Mouse (Mus musculus) brown adipose tissue, adult 24 weeks (tissue): ENCODE results near the gene Kcnn1. TPM values are rescaled to one million over a fixed set of nuclear protein-coding genes. Genes with fewer than 3 reads are reported as not detected.

Experiments used
- H3K27ac ChIP-seq: fragments of 200-500 bp; replicated peaks from 2 replicates; pipeline ENCODE4 v1.5.1; 2012; ENCODE audit warnings: low read depth, mild to moderate bottlenecking, low read length
- H3K4me1 ChIP-seq: fragments of 200-500 bp; 2 replicates; pipeline ENCODE4 v1.6.1; 2012; ENCODE audit warnings: low read length, mixed read lengths; ENCODE audit not compliant: control insufficient read depth, insufficient read depth, insufficient read length
- H3K4me3 ChIP-seq: fragments of 200-500 bp; 2 replicates; pipeline ENCODE4 v1.5.1; 2012; ENCODE audit warnings: low read depth, mild to moderate bottlenecking, low read length, moderate library complexity; ENCODE audit not compliant: insufficient read depth
- polyA plus RNA-seq: library from polyadenylated mRNA; stranded (reverse); fragments of >200 nt; gene quantifications from 2 replicates; pipeline ENCODE4 v1.2.4, GENCODE M21; 2012; ENCODE audit not compliant: missing spikeins, insufficient read depth, insufficient read length

Gene Kcnn1
- polyA plus RNA-seq, 1 experiment, result 5.8 TPM

DNA sequence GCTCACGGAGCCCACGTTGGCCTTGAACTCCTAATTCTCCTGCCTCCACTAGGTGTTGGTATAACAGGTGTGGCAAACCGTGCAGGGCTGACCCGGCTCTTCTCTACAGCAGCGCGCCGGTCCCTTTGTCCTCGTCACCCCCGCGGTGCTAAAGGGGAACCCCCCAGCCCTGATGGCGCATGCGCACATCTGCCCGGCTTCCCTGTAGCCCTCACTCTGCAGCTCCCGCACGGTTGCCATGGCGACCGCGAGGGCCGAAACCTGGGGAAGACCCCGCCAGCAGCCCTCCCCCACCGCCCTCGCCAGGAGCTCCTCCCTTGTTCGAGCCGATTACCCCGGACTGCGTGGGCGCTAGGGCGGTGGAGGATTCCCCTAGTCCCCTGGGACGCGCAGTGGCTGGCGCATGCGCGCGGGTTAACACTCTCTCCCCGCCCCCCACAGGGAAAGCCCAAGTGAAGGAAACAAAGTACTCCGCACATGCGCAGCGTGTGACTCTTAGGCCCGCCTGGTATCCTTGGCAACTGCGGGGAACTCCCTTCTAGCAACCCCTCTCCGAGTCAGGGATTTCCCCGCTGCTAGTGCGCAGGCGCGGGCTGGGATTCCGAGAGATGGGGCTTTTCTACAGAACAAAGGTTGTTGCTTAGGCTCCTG is 2.4 kb upstream of the Kcnn1 start:
- peaks cover 6% of the 10 kb centered on the region; the same call in 1 of the 2 replicates for H3K4me1 ChIP-seq

DNA sequence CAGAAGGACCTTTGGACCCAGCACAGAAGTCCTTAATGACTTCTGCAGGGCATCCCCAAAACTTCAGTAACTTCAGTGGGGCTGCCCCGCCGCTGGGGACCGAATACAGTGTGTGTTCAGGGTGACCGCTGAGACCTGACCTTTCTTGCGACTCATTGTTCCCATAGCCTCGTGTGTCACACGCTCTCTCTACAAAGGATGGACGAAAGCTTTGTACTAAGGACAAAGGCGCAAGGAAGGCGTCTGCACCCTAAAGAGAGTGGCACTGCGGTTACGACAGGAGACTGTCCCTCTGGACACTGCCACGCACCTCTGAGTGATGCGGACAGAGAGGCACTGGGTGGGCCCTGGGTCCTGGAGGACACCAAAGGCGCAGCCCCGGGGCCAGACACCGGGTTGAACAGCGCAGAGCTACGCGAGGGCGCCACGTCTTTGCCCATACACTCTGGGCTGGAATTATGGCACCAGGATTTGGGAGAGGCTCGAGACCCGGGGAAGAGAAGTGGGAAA is 1.7 kb upstream of the Kcnn1 start:
- Histone ChIP-seq H3K27ac (no peak overlapping the region), H3K4me1 (peaks cover 6% of the 10 kb centered on the region; the same call in 1 of the 2 replicates), H3K4me3 (peak overlapping the region; percentile 60)

More for the DNA sequence above, 2.4 kb upstream of the Kcnn1 start:
- Histone ChIP-seq H3K27ac (no peak overlapping the region), H3K4me3 (peak overlapping the region; percentile 60)

DNA sequence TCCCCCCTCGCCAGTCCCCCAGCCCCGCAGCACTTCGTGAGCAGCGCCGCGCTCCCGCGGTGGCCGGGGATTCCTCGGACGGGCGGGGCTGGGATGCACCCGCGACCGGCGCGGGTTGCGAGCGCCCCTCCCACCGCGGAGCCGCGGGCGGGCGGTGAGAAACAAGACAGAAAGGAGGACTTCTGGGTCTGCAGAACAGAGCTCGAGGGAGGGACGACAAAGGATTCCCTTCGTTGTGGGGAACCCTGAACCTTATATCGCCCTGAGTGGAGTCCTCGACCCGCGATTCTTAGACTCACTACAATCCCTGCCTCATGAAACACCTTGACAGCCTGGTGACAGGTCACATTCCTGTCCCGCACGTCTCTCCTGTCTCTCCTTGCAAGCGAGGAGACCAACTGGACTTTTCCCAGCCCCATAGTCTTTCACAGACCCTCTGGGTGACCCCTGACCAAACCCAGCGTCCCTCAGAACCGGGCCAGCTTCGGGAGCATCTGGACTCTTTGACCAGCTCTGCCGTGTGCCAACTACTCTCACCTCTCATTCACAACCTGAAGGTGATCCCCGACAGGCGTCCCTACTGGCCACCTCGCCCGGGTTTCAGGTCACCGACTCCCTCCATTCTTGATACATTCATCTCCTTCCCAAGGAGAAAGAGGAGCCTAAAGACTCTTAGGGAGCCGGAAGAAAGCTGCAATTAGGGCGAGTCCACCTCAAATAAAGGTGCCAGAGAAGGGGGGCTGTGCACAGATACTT is 1.1 kb upstream of the Kcnn1 start:
- H3K27ac ChIP-seq, result no peak overlapping the region
- H3K4me1 ChIP-seq, result peaks cover 6% of the 10 kb centered on the region; the same call in 1 of the 2 replicates
- peak overlapping the region; percentile 38 for H3K4me3 ChIP-seq

DNA sequence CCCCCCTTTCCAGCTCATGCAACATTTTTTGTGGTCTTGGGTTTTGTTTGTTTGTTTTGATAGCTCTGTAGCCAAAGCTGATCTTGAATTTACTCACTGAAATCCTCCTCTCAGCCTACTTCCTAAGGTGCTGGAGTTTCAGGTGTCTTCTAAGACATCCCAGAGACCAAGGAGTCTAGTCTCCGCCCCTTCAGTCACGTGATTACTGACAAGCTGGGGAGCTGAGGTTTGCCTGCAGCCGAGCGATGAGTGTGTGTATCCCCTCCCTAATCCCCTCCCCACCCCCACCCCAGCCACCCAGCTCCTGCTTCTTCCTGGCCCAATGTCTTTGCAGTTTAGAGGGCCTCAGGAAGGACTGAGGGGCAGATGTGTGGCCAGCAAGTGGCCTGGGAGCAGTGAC is 5.5 kb downstream of the Kcnn1 start:
- Histone ChIP-seq H3K4me1 (no peaks in the 10 kb centered on the region; the same call in 1 of the 2 replicates), H3K4me3 (no peak overlapping the region), H3K27ac (no peak overlapping the region)

DNA sequence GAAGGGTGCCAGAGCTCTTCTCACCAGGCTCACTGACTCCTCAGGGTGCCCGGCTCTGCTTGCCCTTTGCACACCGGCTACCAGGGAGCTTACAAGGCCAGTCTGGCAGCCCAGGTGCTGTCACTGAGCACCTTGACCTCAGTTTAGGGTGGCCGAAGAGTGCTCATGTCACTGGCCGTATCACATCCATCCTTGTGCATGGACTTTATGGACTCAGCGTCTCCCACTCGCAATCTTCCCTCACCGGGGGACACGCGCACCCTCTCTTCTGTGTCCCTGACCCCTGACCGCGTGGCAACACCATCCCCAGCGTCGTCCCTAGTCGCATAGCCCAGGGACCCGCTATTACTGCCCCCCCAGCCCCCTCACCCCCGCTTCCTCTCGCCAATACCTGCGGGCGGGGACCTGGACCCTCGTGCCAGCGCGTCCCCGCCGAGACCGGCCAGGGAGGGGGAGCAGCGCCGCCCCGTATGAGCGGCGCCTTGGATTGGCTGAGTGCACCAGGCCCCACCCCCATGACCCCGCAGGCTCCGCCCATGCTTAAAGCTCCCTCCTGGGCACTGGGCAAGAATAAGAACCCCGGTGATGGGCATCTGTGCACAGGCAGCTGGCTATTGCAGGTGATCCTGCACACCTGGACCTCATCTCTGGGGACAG is 6.4 kb downstream of the Kcnn1 start:
- H3K4me3 ChIP-seq, result peak overlapping the region; percentile 61
- H3K4me1 ChIP-seq, result no peaks in the 10 kb centered on the region; the same call in 1 of the 2 replicates
- 0 out of 2 replicates have a peak overlapping the region, but pooled peaks have one; percentile 14 for H3K27ac ChIP-seq

DNA sequence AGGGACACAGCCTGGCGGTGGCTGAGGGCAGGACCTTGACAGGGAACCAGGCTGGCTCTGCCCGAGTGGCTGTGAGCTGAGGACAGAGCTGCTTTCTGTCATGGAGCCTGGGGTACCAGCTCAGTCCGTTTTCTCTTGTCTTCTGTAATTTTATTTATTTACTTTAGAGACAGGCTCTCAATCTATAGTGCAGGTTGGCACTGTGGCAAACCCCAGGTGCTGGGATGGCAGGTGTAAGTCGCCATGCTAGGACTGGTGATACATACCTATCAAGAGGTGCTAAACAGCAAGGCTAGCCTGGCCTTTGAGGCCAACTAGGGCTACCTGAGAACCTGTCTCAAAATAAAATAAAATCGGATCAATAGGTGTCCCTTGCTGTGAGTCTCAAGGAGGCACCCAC is 7.0 kb downstream of the Kcnn1 start:
- Histone ChIP-seq H3K27ac (no peak overlapping the region), H3K4me1 (no peaks in the 10 kb centered on the region; the same call in 1 of the 2 replicates), H3K4me3 (peak overlapping the region; percentile 61)

DNA sequence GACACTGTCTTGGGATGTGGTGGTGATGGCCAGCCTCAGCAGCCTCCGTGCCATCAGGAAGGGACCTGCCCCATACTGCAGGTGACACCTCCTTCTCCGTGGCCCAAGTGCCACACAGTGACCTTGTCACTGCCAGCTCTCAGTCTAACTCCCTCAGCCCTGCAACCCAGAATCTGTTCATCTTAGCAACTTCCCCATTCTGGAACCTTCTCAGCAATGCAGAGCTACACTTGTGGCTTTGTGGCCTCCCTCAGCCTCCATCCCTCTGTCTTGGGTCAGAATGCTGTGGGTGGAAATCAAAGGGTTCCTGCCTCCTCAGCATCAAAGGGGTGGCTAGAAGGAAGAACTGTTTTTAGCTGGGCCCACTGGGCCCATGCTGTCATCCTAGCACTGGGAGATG is 9.2 kb downstream of the Kcnn1 start:
- H3K4me3 ChIP-seq, result no peak overlapping the region
- H3K27ac ChIP-seq, result no peak overlapping the region
- no peaks in the 10 kb centered on the region; the same call in 1 of the 2 replicates for H3K4me1 ChIP-seq

DNA sequence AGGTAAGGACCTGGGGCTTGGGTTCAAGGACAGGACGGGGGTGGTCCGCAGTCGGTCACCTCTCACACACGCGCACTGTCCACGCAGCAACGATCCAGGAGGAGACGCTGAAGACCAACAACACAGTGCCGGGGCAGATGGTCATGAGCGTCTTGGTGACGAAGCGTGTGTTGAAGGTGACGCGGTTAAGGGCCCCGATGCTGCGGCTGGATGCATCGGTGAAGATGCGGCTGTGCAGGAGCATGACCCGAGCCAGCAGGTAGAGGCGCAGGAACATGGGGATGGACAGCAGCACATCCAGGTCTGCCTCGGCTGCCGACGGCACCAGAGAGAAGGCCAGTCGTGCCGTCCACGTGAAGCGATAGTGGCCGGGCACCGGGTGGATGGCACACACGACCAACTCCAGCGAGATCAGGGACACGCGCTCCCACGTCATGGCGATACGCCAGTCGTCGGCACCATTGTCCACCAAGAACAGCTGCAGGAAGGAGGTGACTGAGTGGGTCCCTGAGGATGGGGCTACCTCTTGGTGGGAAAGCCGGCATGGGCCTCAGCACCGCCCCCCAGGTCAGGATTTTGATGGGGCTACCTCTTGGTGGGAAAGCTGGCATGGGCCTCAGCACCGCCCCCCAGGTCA is 10.3 kb downstream of the Kcnn1 start:
- H3K27ac ChIP-seq, result no peak overlapping the region
- H3K4me3 ChIP-seq, result no peak overlapping the region
- no peaks in the 10 kb centered on the region; the same call in 1 of the 2 replicates for H3K4me1 ChIP-seq

DNA sequence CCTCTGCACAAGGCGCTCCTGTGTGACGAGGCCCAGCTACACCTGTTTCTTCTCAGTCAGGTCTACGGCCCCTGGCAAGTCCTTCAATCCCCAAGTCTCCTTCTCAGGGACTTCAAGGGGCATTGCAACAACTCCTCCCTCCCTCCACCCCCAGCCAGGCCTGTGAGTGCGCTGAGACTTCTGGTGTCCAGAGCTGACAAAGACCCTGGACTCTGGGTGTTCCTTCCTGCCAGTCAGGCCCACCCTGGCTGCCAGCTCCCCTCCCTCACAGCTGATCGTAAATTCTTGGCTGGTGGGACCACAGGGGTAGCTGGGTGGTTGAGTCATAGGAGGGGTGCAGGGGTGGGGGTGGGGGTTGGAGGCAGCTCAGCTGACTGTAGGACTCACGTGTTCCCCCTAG is 11.2 kb downstream of the Kcnn1 start:
- no peaks in the 10 kb centered on the region; the same call in 1 of the 2 replicates for H3K4me1 ChIP-seq
- no peak overlapping the region for H3K4me3 ChIP-seq
- H3K27ac ChIP-seq, result no peak overlapping the region

DNA sequence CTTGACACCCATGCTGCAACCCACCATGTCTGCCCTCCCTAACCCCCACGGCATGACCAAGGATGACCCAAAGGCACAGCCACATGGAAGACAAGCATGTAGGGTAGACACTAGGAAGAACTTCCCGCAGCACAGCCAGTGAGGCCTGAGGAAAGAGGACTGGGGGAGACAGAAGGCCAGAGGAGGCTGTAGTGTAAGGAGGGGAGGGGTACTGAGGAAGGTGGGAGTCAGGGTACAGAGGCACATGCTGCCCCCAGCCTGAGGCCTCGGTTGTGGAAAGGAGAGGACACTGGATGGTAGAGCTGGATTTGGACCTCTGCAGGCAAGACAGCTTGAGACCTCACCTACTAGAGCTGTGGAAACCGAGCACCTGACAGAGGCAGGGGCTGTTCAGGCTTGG is 12.1 kb downstream of the Kcnn1 start:
- Histone ChIP-seq H3K4me1 (no peaks in the 10 kb centered on the region), H3K4me3 (no peak overlapping the region), H3K27ac (no peak overlapping the region)

DNA sequence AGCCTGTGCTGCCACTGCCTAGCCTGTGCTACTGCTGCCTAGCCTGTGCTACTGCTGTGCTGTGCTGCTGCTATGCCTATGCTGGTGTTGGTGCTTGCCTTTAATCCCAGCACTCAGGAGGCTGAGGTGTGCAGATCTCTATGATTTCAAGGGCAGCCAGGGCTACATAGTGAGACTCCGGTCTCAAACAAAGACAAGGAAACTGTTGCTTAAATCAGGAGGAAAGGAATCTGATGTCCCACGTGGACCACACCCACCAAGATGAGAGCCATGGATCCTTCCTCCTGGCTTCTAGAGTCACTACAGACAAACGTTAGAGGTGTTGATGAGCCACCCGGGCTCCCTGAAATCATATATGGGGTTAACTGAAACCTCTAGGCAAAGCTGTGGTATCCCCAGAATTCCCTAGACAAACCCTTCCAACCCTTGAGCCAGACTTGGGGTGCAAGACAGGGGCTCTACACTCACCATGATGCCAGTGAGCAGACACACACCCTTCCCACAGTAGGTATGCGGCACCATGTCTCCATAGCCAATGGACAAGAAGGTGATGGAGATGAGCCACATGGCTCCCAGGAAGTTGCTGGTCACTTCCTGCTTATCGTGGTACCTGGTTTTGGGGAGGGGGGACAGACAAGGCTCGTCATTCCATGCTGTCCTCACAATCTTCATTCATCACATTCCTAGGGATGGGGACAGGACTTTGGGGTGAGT is 12.8 kb downstream of the Kcnn1 start:
- H3K27ac ChIP-seq, result peak overlapping the region; percentile 4; the same call in 1 of the 2 replicates
- H3K4me1 ChIP-seq, result no peaks in the 10 kb centered on the region
- no peak overlapping the region for H3K4me3 ChIP-seq

DNA sequence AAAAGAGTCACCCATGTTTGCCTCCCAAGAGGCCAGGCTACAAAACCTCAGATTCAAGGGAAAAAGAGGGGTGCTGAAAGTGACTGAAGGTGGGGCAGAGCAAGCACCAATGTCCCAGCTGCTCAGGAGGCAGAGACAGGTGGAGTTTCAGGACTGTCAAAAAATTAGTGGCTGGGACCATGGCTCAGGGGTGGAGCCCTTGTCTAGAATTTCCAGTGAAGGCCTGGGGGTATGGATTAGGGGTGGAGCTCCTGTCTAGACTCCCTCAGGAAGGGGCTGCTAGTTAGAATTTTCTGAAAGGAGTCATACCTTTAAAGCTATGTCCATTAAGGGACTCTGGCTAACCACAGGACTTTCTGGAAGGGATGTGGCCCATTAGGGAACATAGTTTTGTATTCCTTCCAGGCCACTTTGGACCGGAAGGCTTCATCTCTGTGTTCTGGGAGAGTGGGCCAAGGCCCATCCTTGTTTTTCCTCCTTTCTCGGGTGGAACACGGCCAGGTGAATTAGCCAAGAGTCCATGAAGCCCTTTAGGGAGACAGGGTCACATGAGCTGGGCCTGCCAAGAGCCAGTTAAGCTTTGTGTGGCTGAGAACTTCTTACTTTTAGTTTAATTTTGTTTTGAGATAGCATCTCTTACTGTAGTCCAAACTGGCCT is 13.6 kb downstream of the Kcnn1 start:
- H3K27ac ChIP-seq, result 0 out of 2 replicates have a peak overlapping the region, but pooled peaks have one; percentile 4
- no peaks in the 10 kb centered on the region for H3K4me1 ChIP-seq
- no peak overlapping the region for H3K4me3 ChIP-seq

DNA sequence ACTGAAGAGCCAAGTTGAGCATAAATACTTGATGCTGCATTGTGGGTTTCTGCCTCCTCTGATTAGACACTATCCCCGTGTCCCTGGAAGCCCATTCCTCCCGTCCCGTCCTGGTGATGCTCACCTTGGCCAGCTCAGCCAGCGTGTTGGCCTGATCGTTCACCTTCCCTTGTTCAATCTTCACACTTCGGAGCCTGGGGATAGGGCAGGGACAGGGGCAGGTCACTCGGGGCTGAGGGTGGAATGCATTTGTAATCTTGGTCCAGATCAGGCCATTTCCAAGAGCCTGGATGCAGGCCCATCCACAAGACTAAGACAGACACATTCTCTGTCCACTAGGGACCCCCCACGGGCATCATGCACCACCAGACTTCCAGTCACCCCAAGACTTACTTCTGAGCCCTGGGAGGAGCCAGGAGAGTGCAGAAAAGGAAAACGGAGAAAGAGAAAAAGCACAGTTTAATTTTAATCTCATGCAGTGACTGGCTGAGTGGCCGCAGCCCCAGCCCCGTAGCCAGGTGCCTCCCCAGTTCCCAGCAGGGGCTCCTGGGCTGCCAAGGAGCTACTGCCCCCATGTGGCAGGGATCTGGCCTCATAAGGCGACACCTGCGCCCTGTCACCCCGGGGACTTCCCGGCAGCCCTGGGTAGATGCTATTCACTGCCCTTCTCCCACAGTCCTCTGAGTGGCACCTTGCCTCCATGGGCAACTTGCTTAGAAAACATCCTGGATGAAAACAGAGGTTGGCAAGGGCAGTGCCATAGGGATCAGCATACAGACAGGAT is 16.5 kb downstream of the Kcnn1 start:
- H3K27ac ChIP-seq, result no peak overlapping the region
- H3K4me1 ChIP-seq, result no peaks in the 10 kb centered on the region
- no peak overlapping the region for H3K4me3 ChIP-seq
